Mouse (Mus musculus): Measurements from ENCODE around the gene Gm3029. TPM values are rescaled to one million over a fixed set of nuclear protein-coding genes. Genes with fewer than 3 reads are reported as not detected.
"Not testable (repeated sequence)": the region's sequence is repeated elsewhere in the genome, so short reads cannot be mapped to it uniquely, and the experiment has no call there.

Gm3029 gene
- polyA plus RNA-seq (2015; fragmentation: Nextera tagmentation; extraction: Ambion mirVana) = not detected in 2 replicates

DNA sequence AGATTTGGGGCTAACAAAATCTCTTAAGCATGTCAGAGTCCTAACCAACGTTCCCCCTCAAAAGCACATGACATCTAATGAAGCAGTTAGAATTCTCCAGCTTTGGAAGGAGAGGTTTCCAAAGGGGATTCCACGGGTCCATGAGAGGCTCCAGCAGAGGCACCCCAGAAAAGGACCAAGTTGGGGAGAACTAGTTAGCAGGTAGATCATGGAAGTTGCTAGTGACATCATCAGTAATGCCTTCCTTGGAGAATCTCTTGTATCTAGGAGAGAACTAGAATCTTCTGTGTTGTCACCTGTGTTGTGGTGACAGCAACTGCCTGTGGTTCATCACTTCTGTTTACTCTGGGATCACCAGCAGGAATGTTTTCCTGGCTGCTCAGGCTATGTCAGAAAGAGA is at the start of gene Gm3029:
TSS of gene Gm3029 (plus strand) at position 301 of the 400 bp plus-strand sequence.
- DNase-seq, ATAC-seq: not testable (repeated sequence)
- WGBS (ENCODE audit: insufficient replicate concordance) = no CpG with 5 or more reads among the region's 2 CpGs

DNA sequence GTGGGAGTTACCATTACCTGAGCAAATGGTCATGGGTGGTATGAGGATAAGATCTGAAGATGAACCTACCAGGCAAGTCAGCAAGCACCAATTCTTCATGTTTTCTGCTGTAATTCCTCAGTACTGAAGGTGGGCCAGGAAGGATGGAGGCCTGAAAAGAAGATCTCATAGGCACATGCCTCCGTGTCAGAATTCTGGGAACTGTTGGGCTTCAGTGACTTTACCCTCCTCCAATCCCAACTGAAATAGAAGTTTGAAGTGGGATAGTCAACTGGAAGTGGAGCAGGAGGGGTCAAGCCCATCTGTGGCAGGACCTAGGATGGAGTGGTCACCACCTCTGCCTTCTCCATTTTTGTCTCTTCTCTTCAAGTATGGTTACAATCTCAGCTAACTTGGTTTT is 47.7 kb upstream of the Gm3029 start, which contains the start of gene Gm2916:
TSS of gene Gm2916 (plus strand) at position 301 of the 400 bp plus-strand sequence.
- H3K4me1 ChIP-seq (ENCODE audit: insufficient read depth); ATAC-seq; H3K9me3 ChIP-seq (ENCODE audit: low read length); H3K4me3 ChIP-seq (ENCODE audit: low read depth, low read length); H3K9ac ChIP-seq (replicated peaks); H3K36me3 ChIP-seq (replicated peaks; ENCODE audit: insufficient read depth, low read length); DNase-seq; H3K27ac ChIP-seq (ENCODE audit: low read depth); H3K27me3 ChIP-seq (ENCODE audit: insufficient read depth, low read length); H3K4me2 ChIP-seq (ENCODE audit: low read depth, low read length): not testable (repeated sequence)
- WGBS (ENCODE audit: insufficient replicate concordance) = no CpG with 5 or more reads among the region's 1 CpGs

More for the DNA sequence above, at the start of gene Gm3029:
- H3K4me1 ChIP-seq (ENCODE audit: insufficient read depth); H3K4me2 ChIP-seq (ENCODE audit: low read depth, low read length); H3K27me3 ChIP-seq (ENCODE audit: insufficient read depth, low read length); H3K9me3 ChIP-seq (ENCODE audit: low read length); H3K4me3 ChIP-seq (ENCODE audit: low read depth, low read length); H3K36me3 ChIP-seq (replicated peaks; ENCODE audit: insufficient read depth, low read length); H3K9ac ChIP-seq (replicated peaks); H3K27ac ChIP-seq (ENCODE audit: low read depth): not testable (repeated sequence)

DNA sequence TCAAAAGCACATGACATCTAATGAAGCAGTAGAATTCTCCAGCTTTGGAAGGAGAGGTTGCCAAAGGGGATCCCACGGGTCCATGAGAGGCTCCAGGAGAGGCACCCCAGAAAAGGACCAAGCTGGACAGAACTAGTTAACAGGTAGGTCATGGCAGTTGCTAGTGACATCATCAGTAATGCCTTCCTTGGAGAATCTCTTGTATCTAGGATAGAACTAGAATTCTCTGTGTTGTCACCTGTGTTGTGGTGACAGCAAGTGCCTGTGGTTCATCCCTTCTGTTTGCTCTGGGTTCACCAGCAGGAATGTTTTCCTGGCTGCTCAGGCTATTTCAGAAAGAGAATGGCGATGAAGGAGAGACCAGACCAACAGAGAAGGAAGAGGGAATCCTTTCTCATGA is 31.7 kb downstream of the Gm3029 start, which contains the start of gene Gm3095:
TSS of gene Gm3095 (plus strand) at position 301 of the 400 bp plus-strand sequence.
- not testable (repeated sequence) for H3K27me3 ChIP-seq (ENCODE audit: insufficient read depth, low read length); H3K4me2 ChIP-seq (ENCODE audit: low read depth, low read length); ATAC-seq; DNase-seq; H3K36me3 ChIP-seq (replicated peaks; ENCODE audit: insufficient read depth, low read length); H3K9ac ChIP-seq (replicated peaks); H3K9me3 ChIP-seq (ENCODE audit: low read length); H3K4me1 ChIP-seq (ENCODE audit: insufficient read depth); H3K27ac ChIP-seq (ENCODE audit: low read depth); H3K4me3 ChIP-seq (ENCODE audit: low read depth, low read length)
- WGBS (ENCODE audit: insufficient replicate concordance) = no CpG with 5 or more reads among the region's 2 CpGs

Other genes starting within 250 kb of the Gm3029 start
- not detected in 2 replicates for gene Gm3043, start 243.0 kb upstream of the Gm3029 start, polyA plus RNA-seq (2015; fragmentation: Nextera tagmentation; extraction: Ambion mirVana)
- gene Gm3002, start 121.7 kb upstream of the Gm3029 start, polyA plus RNA-seq (2015; fragmentation: Nextera tagmentation; extraction: Ambion mirVana) = not detected in 2 replicates
- not detected in 2 replicates for gene Gm3033, start 85.5 kb upstream of the Gm3029 start, polyA plus RNA-seq (2015; fragmentation: Nextera tagmentation; extraction: Ambion mirVana)
- not detected in 2 replicates for gene Gm2916, start 47.6 kb upstream of the Gm3029 start, polyA plus RNA-seq (2015; fragmentation: Nextera tagmentation; extraction: Ambion mirVana)
- not detected in 2 replicates for gene Gm3095, start 31.8 kb downstream of the Gm3029 start, polyA plus RNA-seq (2015; fragmentation: Nextera tagmentation; extraction: Ambion mirVana)
- not detected in 2 replicates for gene Gm3099, start 66.6 kb downstream of the Gm3029 start, polyA plus RNA-seq (2015; fragmentation: Nextera tagmentation; extraction: Ambion mirVana)
- not detected in 2 replicates for gene Gm5796, start 92.2 kb downstream of the Gm3029 start, polyA plus RNA-seq (2015; fragmentation: Nextera tagmentation; extraction: Ambion mirVana)
- gene Gm3115, start 152.4 kb downstream of the Gm3029 start, polyA plus RNA-seq (2015; fragmentation: Nextera tagmentation; extraction: Ambion mirVana) = not detected in 2 replicates
- gene Gm8108, start 178.8 kb downstream of the Gm3029 start, polyA plus RNA-seq (2015; fragmentation: Nextera tagmentation; extraction: Ambion mirVana) = not detected in 2 replicates
- gene Gm3127, start 233.3 kb downstream of the Gm3029 start, polyA plus RNA-seq (2015; fragmentation: Nextera tagmentation; extraction: Ambion mirVana) = not detected in 2 replicates

All from liver, postnatal 0 days (tissue).